Mouse (Mus musculus) brain, adult 2 months (tissue): ENCODE results near the gene Plau.
A peak's percentile ranks its signal among the peaks of the same experiment; 100 is the strongest.

Source experiments
- DNase-seq: peaks from one replicate; pipeline ENCODE4 v3.0.0; 2011; ENCODE audit warnings: low read depth, low spot score

Plau gene

DNA sequence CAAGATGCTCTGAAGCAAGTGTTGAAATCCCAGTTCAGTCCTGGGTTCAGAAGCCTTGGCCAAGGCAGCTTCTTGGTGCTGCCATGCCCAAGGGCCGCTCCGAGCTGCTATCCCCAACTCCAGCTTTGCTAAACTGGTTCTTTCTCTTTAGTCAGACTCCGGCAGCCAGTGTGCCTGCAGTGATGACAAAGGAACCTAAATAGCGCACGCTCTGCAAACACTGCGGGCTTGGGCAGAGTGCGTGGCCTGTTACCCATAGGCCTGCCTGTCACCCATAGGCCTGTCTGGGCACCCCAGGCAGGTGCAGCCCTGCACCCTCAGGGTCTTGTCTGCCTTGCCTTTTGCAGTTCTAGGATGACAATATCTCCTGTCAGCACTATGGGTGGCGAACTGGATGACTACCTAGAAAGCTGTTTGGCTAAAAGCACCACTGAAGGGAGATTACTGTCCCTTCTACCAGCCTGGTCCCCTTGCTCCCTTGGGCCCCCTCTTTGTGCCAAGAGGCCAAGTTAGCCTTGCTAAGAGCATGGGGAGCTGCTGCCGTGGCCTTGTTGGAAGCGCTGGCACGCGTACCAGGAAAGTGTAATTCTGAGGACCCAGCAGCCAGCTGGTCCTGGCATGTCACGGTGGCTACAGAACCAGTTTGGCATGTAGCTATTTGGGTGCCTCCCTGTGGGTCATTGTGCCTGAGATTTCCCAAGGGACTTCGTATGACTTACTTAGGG, 30.2 kb upstream of the Plau start:
- no peak for DNase-seq

DNA sequence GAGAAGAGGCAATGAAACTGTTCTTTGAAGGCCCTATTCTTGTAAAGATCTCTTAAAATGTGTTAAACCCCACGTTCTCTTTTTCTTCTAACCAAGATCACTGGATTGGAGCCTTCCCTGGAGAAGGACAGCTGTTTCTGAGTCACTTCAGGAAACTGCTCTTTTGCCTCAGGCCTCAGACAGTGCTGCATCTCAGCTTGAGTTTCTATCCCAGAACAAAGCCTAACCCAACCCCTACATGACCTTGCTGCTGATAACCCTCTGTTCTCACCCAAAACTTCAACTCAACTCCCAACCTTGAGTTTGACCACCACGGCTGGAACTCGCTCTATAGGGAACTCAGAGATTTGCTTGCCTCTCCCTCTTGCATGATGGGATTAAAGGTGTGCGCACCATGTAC, 27.1 kb upstream of the Plau start:
- DNase-seq = no peak

DNA sequence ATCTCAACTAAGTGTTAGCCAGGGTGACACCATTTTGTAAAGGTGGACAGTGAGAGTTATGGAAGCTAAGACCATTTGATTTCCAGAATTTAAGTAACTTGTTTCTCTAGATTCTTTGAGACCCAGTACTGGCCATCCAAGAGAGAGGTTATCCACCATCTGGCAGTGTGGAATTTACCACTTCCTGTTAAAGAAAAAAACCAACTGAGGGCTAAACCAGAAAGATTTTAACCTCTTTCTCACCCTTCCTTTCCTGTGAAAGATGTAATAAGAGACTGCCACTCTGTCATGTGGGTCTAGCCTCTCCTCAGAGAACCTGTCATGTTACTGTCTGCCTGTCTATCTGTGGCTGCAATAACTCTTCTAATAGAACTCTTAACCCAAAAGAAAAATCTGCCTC, 26.6 kb upstream of the Plau start:
- DNase-seq = no peak

DNA sequence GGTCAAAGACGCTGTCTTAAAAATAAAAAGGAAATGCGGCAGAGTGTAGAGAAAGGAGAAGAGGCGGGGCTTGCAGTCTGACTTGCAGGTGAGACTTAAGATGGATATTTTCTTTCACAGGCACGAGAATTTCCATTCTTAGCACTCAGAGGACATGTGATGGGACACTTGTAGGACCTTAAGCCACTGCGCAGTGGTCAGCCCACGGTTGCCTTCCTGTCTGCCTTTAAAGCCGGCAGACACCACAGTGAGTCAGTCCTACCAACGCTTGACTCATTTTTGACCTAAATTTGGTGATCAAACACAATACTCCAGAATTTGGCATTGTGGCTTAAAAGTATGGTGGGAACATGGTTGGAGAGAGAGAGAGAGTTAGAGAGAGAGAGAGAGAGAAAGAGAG, 25.2 kb upstream of the Plau start:
- DNase-seq = no peak

DNA sequence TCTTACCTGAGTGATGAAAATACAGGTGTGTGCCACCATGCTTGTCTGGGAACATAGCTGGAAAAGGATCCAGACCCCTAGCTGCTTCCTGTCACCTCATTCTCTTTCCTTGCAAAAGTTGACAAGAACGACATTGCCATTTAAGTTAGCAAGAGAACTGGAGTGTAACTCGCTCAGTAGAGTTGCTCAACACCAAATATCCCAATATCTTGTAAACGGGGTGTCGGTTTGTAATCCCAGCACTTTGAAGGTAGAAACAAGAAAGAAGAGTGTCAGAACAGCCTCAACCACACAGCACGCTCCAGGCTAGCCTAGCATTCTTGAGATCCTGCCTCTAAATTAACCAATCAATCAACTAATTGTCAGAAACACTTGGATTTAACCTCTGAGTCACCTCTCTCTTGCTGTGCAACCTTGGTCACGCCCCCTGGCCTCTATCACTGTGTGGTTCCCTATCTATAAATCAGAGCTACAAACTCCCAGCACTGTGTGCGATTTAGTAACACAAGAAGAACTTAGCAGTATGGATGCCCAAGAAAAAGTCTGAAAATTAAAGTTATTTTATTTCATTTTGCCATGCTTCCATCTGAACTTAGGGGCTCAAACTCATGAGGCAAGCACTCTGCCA, 24.6 kb upstream of the Plau start:
- DNase-seq = no peak

DNA sequence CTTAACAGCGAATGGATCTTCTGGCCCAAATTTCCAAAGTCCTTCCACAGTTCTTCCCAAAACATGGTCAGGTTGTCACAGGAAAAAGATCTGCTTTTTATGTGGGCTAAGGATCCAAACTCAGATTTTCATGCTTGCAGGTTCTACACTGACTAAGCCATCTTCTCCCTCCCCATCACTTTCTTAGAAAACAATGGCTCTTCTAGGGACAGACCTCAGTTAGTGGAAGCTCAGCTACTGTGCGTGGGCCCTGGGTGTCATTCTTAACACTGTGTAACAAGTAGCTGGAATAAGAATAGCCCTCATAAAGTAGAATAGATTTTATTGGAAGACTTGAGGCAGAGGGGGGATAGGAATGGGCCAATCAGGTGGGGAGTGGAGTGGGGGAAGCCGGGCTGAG, 21.0 kb upstream of the Plau start:
- peak; percentile 56 for DNase-seq

DNA sequence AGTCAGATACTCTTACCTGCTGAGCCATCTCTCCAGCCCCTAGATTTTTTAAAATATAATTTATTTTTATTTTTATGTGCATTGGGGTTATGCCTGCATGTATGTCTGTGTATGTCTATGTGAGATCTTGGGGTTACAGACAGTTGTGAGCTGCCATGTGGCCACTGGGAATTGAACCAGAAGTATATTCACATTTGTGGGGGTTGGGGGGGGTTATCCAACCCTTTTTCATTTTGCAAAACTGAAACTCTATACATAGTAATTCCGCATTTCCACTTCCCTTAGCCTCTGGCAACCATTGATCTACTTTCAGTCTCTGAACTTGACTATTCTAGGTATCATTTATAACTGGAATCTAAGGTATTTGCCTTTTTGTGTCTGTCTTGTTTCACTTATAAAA, 11.9 kb upstream of the Plau start:
- no peak for DNase-seq

DNA sequence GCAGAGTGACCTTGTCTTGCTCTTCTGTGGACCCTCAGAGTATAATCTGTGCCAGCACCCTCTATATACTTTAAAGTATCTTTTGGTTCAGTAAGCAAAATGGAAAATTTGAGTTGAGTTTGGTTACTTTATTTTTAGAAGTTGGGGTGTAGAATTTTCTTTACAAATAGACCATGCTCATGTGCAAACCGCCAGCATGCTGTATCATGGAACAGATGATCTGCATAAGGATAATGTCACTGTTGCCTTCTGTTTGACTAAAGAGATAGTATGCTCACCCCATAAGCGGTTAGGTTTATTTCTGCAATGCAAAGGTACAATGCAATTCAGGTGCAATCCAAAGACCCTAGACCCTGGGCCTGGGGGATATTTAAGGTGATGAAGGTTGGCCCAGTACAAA, 10.9 kb upstream of the Plau start:
- peak; percentile 68 for DNase-seq

DNA sequence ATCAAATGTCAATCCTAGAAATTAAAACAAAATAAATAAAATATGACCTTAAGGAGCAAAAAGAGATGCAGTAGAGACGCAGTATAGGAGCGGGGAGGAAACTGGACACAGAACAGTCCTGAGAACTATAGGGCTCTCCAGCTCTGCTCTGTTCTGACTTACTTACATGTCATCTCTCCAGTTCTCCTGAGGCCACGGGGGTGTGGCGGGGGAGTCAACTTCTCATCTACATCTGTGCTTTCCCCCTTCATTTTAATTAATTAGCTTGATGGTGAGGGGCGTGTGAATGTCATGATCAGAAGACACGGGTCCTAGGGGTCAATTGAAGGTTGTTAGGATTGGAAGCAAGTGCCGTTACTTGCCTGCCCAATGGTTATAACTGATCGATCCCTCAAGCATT, 9.4 kb upstream of the Plau start:
- DNase-seq = no peak

DNA sequence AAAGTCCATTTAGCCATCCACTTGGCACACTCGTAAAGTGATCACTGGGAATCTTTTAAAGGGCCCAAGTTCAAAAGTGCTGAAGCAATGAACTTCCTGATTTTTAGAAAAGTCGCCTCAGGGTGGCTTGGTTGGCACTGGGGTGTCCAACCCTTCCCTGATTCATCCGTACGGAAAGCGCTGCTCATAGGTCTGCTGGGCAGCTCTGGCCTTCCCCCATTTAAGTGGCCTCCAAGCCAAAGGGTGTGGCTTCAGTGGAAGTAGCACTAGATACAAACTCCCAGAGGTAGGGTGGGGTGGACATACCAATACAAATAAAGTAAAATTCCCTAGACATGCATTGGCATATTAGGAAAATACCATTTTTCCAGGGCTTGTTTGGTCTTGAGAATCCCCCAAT, 9.0 kb upstream of the Plau start:
- no peak for DNase-seq

DNA sequence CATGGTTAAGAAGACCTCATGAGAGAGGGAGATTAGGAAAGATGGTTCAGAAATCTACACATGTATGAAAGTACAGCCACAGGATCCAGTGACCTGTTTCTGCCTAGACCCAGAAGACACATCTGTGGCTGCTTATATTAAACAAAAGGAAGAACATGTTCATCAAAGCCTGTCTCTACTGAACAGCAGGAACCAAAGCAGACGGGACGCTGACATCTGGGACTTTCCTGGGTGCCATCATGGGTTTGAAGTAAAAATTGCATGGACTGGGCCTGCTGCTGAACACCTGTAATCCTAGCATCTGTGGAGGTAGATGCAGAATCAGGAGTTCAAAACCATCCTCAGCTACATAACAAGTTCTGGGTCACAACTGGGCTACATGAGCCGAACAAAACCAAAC, 7.9 kb upstream of the Plau start:
- no peak for DNase-seq

DNA sequence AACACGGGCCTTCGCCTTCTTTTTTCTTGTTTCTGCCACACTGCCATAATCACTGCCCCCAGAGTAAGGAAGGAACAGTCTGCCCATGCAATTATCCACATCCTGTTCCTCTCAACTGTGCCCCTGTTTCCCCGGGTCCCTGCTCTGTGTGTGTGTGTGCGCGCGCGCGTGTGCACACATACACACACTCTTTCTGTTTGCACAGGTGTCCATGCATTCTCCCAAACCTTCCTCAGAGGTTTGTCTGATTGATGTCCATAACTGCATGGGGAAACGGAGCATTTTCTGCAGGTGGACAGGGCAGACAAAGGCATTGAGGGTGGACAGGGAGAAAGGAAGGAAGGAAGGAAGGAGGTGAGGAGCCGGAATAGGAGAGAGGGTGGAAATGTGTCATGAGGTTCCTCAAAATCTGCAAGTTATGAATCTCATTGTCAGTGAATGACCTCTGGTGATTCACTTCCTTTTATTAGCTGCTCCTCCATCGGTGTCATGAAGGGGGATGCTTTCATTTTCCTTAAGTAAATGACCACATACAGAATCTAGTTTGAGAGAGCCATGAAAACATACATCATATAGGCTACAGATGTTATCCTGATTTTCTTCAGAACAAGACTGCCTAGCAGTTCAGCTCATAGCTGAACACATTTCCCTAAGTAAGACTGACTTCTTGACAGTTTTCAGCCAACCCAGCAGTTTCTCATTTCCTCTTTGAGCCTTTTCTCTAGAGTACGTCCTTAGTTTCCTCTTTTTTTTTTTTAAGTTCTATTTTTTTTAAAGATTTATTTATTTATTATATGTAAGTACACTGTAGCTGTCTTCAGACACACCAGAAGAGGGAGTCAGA, 6.7 kb upstream of the Plau start:
- DNase-seq = no peak

DNA sequence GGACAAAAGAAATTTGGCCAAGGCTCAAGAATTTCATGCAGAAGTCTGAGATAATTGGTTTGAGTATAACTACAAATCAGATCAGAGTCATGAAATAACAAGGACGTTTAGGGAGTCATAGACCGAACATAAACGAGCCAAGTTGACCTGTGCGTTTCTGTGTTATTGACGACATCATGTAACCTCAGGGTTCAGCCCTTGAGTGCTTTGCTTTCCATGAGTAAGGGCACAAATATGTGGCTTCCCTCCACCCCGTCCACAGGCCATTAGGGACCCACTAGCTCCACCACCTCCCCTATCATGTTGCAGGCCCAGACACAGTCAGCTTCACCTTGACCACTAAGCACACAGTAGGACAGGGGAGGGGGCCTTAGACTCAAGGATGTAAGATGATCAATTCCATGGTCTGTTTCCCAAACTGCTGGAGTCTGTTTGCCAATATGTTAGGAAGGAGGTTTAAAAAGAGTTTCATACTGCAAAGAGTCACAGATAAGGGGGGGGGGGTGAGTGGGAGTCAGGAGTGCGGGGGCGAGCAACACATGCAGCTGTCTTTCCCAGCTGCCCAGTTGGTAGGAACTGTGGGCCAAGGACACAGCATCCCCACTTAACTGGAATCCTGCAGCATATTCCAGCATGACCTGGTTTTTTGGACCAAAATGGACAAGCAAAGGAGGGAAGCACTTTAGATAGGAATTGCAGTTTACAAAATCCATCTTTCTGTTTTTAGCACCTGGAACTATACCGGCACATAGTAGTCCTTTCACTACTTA, 5.1 kb upstream of the Plau start:
- peak; percentile 72 for DNase-seq

DNA sequence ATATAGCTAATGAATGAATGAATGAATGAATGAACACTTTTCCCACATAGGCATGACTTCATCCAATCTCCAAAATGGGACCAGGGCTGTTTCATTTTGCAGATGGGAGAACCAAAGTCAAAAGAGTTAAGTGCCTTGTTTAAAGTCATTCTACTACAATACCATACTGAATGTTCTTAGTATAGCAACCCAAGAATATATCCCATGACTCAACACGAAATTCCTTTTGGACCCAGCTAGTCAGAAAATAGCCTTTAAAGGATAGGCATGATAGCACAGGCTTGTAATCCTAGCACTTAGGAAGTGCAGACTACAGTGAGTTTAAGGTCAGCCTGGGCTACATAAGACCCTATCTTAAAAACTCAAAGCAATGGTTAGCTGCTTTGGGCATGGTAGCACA, 4.5 kb upstream of the Plau start:
- peak; percentile 70 for DNase-seq

DNA sequence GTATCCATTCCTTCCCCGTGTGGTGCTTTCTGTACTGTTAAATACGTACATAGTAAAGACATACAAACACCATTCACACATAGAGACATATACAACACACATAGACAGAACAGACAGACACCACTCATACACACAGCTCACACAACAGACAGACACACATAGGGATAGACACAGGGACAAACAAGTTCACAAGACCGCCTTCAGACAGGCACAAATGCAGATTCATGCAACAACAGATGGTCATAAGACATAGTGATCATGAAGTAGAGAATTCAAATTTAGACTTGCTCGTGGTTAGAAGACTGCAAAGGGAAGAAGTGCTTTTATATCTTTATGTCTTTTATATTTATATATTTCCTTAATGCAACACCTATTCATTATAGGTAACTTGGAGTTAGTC, 2.9 kb upstream of the Plau start:
- DNase-seq = peak; percentile 27

DNA sequence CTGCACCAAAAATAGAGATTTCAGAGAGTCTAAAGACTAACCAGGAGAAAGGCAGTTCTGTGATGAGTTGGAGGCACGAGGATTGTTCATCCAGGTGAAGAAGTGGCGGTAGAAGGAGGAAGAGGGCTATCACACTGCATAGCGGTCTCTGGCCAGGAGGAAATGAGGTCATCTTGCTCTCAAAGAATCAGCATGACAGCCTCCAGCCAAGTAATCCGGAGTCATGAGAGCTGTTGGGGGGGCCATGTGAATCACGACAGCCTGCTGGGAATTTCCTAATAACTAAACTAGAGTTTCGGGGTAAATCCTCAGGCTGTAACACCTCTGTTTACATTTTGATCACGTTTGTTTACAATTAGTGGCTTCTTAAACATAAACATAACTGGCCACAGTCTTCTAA, 2.3 kb upstream of the Plau start:
- no peak for DNase-seq

DNA sequence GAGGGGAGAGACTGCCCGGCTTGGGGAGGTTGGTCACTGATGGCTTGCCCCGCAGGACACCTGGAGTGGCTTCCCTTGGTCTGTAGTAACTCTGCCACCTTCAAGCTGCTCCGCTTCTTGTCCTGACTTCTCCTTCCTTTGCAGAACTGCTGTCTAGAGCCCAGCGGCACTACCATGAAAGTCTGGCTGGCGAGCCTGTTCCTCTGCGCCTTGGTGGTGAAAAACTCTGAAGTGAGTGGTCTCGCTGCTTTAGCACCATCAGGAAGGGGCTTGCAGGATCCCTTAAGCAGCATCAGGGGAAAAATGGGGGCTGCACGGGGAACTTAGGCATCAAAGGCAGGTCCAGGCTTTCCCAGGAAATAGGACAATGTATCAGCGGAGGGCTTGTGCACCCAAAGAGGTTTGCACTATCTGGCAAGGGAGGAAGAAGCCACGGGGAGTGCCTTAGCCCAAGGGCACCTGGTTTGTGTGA, 481 bp downstream of the Plau start:
- DNase-seq = no peak

DNA sequence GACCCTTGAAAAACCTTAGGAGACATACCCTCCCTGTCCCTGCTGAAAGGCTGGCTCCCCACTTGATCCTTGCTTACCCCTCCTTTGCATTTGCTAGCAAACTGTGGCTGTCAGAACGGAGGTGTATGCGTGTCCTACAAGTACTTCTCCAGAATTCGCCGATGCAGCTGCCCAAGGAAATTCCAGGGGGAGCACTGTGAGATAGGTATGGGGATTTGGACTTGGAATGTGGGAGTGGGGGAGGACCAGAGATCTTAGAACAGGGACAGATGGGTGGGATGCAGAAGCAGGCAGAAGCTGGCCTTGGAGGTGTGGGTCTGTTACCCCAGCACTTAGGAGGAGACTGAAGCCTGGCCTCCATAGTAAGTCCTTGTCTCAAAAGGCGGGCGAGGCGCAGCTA, 1.2 kb downstream of the Plau start:
- DNase-seq = no peak

DNA sequence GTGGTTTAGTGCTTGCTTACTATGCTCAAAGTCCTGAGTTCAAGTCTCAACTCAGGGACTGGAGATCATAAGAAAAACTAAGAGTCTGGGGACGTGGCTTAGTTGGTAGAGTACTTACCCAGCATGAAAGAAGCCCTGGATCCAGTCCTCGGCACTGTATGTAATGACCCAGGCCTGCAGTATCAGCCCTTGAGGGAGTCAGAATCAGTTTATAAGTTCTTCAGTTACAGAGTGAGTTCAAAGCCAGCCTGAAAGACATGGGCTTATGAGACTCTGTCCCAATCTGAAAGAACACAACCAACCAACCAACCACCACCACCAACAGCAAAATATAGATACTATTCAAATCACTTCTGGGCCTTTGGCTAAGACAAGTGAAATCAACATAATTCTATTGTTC, 5.1 kb downstream of the Plau start:
- no peak for DNase-seq

DNA sequence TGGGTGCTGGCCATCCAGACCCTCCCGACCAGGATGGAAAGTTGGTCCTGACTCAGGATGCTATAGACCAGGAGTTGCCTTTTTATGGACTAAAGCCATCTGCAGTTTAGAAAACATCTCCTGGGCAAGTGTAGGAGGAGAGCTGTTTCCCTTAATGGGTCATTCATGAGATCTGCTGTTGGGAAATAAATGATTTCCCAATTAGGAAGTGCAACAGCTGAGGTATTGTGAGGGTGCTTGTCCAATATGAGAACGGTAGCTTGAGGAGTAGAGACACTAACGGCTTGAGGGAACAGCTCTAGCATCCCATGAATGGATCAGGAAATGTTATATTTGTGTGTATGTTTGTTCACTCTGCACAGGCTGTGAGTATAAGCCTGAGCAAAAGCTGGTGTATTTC, 6.2 kb downstream of the Plau start:
- DNase-seq = no peak

DNA sequence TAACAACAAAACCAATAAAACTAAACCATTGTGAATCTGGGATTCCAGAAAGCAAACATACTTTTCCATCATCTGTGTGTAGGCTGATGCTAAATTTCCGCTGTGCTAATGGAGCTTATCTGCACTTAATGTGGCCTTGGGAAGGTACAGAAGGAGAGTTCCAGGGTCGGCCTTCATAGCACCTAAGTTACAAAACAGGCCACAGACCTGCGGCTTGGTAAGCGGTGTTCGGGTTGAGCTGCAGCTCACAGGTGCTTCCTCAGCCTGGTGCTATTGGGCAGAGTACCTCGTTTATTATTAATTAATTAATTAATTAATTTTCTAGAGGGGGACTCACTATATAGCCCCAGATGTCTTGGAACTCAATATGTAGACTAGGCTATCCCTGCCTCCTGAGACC, 7.7 kb downstream of the Plau start:
- DNase-seq = no peak
